Mouse (Mus musculus) heart, embryonic 14.5 days (tissue): ENCODE measurements at regions not wholly inside any gene's neighbourhood (a gene's known extent, or its start where the extent isn't known, plus 50 kb on each side); places are given as distances from the start of the nearest gene placed in this dataset.

Source experiments
- ATAC-seq: fragments of 200-750 bp; cut with Nextera tagmentation; 2 replicates; pipeline ENCODE4 v1.8.0; 2017; ENCODE audit warnings: low read depth, moderate TSS enrichment; ENCODE audit not compliant: insufficient number of reproducible peaks, insufficient read depth, low FRiP score
- H3K27ac ChIP-seq, 2 experiments: fragments of 200-500 bp in 1 of 2; fragments of 300-500 bp in 1 of 2; sonication (generic) in 1 of 2; replicated peaks in 1 of 2; 2 replicates each; pipeline ENCODE4 v1.5.1; 2012 to 2014; ENCODE audit warnings: low read depth in 2 of 2, low read length in 2 of 2, control low read depth in 1 of 2, mild to moderate bottlenecking in 1 of 2, mixed read lengths in 1 of 2; ENCODE audit not compliant: control insufficient read depth in 1 of 2, insufficient read depth in 1 of 2
- H3K27me3 ChIP-seq: fragments of 300-500 bp; sonication (generic); 2 replicates; pipeline ENCODE4 v1.6.1; 2014; ENCODE audit warnings: mild to moderate bottlenecking, low read length, control low read depth; ENCODE audit not compliant: control insufficient read depth, insufficient read depth
- H3K36me3 ChIP-seq: fragments of 300-500 bp; sonication (generic); 2 replicates; pipeline ENCODE4 v1.6.1; 2014; ENCODE audit warnings: mild to moderate bottlenecking, control low read depth, low read length, mixed read lengths; ENCODE audit not compliant: control insufficient read depth, insufficient read depth
- H3K4me1 ChIP-seq, 2 experiments: fragments of 200-500 bp in 1 of 2; fragments of 300-500 bp in 1 of 2; sonication (generic) in 1 of 2; 2 replicates each; pipeline ENCODE4 v1.6.1; 2012 to 2014; ENCODE audit warnings: low read length in 2 of 2, control low read depth in 1 of 2, mixed read lengths in 1 of 2; ENCODE audit not compliant: control insufficient read depth in 2 of 2, insufficient read depth in 2 of 2
- H3K4me2 ChIP-seq: fragments of 300-500 bp; sonication (generic); 2 replicates; pipeline ENCODE4 v1.6.1; 2014; ENCODE audit warnings: mild to moderate bottlenecking, low read length
- H3K4me3 ChIP-seq, 2 experiments: fragments of 200-500 bp in 1 of 2; fragments of 300-500 bp in 1 of 2; sonication (generic) in 1 of 2; 2 replicates each; pipeline ENCODE4 v1.5.1; 2012 to 2014; ENCODE audit warnings: low read length in 2 of 2, mild to moderate bottlenecking in 2 of 2, control low read depth in 1 of 2, low read depth in 1 of 2, moderate library complexity in 1 of 2; ENCODE audit not compliant: control insufficient read depth in 1 of 2, insufficient read depth in 1 of 2
- H3K9ac ChIP-seq: fragments of 300-500 bp; sonication (generic); 2 replicates; pipeline ENCODE4 v1.6.1; 2014; ENCODE audit warnings: mild to moderate bottlenecking, low read length
- H3K9me3 ChIP-seq: fragments of 300-500 bp; sonication (generic); 2 replicates; pipeline ENCODE4 v1.6.1; 2016; ENCODE audit warnings: low read length, control low read depth; ENCODE audit not compliant: control insufficient read depth
- WGBS: fragments of 180-500 bp; shearing (Covaris S2); extraction: QIAGEN DNeasy Blood & Tissue Kit; methylation state at CpG from one replicate; pipeline ENCODE4 v1.1.7; 2014; 5-methylcytosine and 5-hydroxymethylcytosine counted together

- WGBS = 84% methylated on average over 1 of the region's 1 CpGs
- Histone ChIP-seq H3K4me3 (no peak overlapping the region), H3K9me3 (no peaks in the 10 kb centered on the region), H3K27me3 (no peaks in the 10 kb centered on the region), H3K4me2 (no peak overlapping the region), H3K9ac (no peak overlapping the region), H3K27ac (no peak overlapping the region), H3K4me1 (no peaks in the 10 kb centered on the region), H3K36me3 (no peaks in the 10 kb centered on the region)
- no peak for ATAC-seq
Measured at GRCm38 (mm10) chr15:64542908-64543307, 274.6 kb upstream of the Gm21798 start.

GRCm38 (mm10) chr15:64546035-64546434, 271.5 kb upstream of the Gm21798 start:
- H3K4me2 ChIP-seq = no peak overlapping the region
- H3K36me3 ChIP-seq = no peaks in the 10 kb centered on the region
- H3K4me1 ChIP-seq = no peaks in the 10 kb centered on the region
- H3K9me3 ChIP-seq = no peaks in the 10 kb centered on the region
- no peak overlapping the region for H3K4me3 ChIP-seq
- ATAC-seq = no peak
- H3K9ac ChIP-seq = no peak overlapping the region
- no peak overlapping the region for H3K27ac ChIP-seq
- no peaks in the 10 kb centered on the region for H3K27me3 ChIP-seq

- 83% methylated on average over 2 of the region's 2 CpGs for WGBS
- no peak for ATAC-seq
Measured at GRCm38 (mm10) chr15:64557540-64557939, 260.0 kb upstream of the Gm21798 start.

GRCm38 (mm10) chr15:64558220-64558619, 259.3 kb upstream of the Gm21798 start:
- Histone ChIP-seq H3K4me1 (0 out of 4 replicates have a peak, but pooled peaks cover 0 to 2% of the 10 kb centered on the region in 2 experiments), H3K27ac (no peak overlapping the region), H3K27me3 (no peaks in the 10 kb centered on the region), H3K9ac (no peak overlapping the region), H3K36me3 (no peaks in the 10 kb centered on the region), H3K9me3 (no peaks in the 10 kb centered on the region), H3K4me2 (no peak overlapping the region), H3K4me3 (no peak overlapping the region)
- ATAC-seq = no peak
- 43% methylated on average over 1 of the region's 1 CpGs for WGBS

More at GRCm38 (mm10) chr15:64557540-64557939, 260.0 kb upstream of the Gm21798 start:
- Histone ChIP-seq H3K36me3 (no peaks in the 10 kb centered on the region), H3K4me2 (no peak overlapping the region), H3K4me3 (no peak overlapping the region), H3K27ac (no peak overlapping the region), H3K9me3 (no peaks in the 10 kb centered on the region), H3K4me1 (0 out of 4 replicates have a peak, but pooled peaks cover 0 to 2% of the 10 kb centered on the region in 2 experiments), H3K27me3 (no peaks in the 10 kb centered on the region), H3K9ac (no peak overlapping the region)

- Histone ChIP-seq H3K4me1 (0 out of 4 replicates have a peak, but pooled peaks cover 0 to 2% of the 10 kb centered on the region in 2 experiments), H3K36me3 (no peaks in the 10 kb centered on the region), H3K4me2 (no peak overlapping the region), H3K9me3 (no peaks in the 10 kb centered on the region), H3K27me3 (no peaks in the 10 kb centered on the region), H3K4me3 (no peak overlapping the region), H3K27ac (0 out of 4 replicates have a peak overlapping the region, but pooled peaks of 1 of the 2 experiments have one; percentile 8), H3K9ac (no peak overlapping the region)
- no peak for ATAC-seq
- WGBS = 53% methylated on average over 3 of the region's 3 CpGs
Measured at GRCm38 (mm10) chr15:64562431-64563111, 254.9 kb upstream of the Gm21798 start.

- Histone ChIP-seq H3K4me1 (0 out of 4 replicates have a peak, but pooled peaks cover 0 to 2% of the 10 kb centered on the region in 2 experiments), H3K27ac (no peak overlapping the region), H3K4me3 (no peak overlapping the region), H3K9me3 (no peaks in the 10 kb centered on the region), H3K9ac (no peak overlapping the region), H3K4me2 (no peak overlapping the region), H3K27me3 (no peaks in the 10 kb centered on the region), H3K36me3 (no peaks in the 10 kb centered on the region)
- 81% methylated on average over 3 of the region's 3 CpGs for WGBS
- no peak for ATAC-seq
Measured at GRCm38 (mm10) chr15:64564703-64565102, 252.8 kb upstream of the Gm21798 start.

- 59% methylated on average over 1 of the region's 1 CpGs for WGBS
- Histone ChIP-seq H3K4me3 (no peak overlapping the region), H3K27ac (no peak overlapping the region), H3K4me2 (no peak overlapping the region), H3K9me3 (no peaks in the 10 kb centered on the region), H3K36me3 (no peaks in the 10 kb centered on the region), H3K27me3 (no peaks in the 10 kb centered on the region), H3K9ac (no peak overlapping the region), H3K4me1 (peaks cover 4 to 11% of the 10 kb centered on the region in 2 experiments; a peak in 3 of 4 replicates)
- no peak for ATAC-seq
Measured at GRCm38 (mm10) chr15:64576891-64577535, 240.5 kb upstream of the Gm21798 start.
